10 mouse cellular contexts compared by ENCODE assay signal in the genomic region with DNA sequence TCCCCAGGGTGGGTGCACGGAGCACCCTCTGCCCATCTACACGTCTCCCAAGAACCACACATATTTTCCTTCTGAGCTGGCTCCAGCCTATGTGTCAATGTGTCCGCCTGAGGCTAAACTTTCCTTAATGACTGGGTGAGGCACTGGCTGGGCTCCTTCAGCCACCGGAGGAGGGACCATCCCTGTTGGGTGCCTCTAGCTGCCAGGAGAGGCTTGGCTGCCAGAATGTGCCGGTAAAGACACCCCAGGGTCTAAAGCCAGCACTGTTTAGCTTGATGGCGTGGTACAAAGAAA. TPM values are rescaled to one million over a fixed set of nuclear protein-coding genes. Genes with fewer than 3 reads are reported as not detected.
DNase-seq lines count a peak whose midpoint lies in the region; ATAC-seq and TF ChIP-seq lines count a peak whose summit lies in the region.
"Had no signal": no experiment of that assay in that cellular context is flagged by ENCODE, and none has a peak within 500 bp of the region (broad histone marks: within the 10 kb centered on the region; RNA-seq: fewer than 3 reads in every experiment).

No protein-coding gene starts in this region.

- no peak for TF ChIP-seq POLR2A in bone marrow macrophage, adult 2 months (IDR thresholded peaks at IDR 0.05; ENCODE audit: borderline replicate concordance, low read depth, low read length)

- no peak for ATAC-seq in kidney, embryonic 15.5 days (replicated peaks; ENCODE audit: low FRiP score)
- no peak for ATAC-seq in hindbrain, embryonic 12.5 days (ENCODE audit: low FRiP score)
- no peak for ATAC-seq in midbrain, embryonic 13.5 days

- peaks cover 29% of the 10 kb centered on the region for H3K36me3 ChIP-seq in kidney, embryonic 15.5 days
- H3K36me3 ChIP-seq in hindbrain, embryonic 12.5 days: peaks cover 20% of the 10 kb centered on the region
- H3K36me3 ChIP-seq in midbrain, embryonic 13.5 days: peaks cover 40% of the 10 kb centered on the region

- no peaks in the 10 kb centered on the region for H3K27me3 ChIP-seq in kidney, embryonic 15.5 days
- no peaks in the 10 kb centered on the region for H3K27me3 ChIP-seq in hindbrain, embryonic 12.5 days
- H3K27me3 ChIP-seq in midbrain, embryonic 13.5 days: no peaks in the 10 kb centered on the region

- WGBS in kidney, embryonic 15.5 days: 56% methylated on average over 6 of the region's 6 CpGs
- WGBS in hindbrain, embryonic 12.5 days: 56% methylated on average over 6 of the region's 6 CpGs
- WGBS in midbrain, embryonic 13.5 days: 44% methylated on average over 6 of the region's 6 CpGs

- H3K9me3 ChIP-seq in kidney, embryonic 15.5 days (replicated peaks): no peaks in the 10 kb centered on the region
- H3K9me3 ChIP-seq in hindbrain, embryonic 12.5 days (replicated peaks): no peaks in the 10 kb centered on the region
- H3K9me3 ChIP-seq in midbrain, embryonic 13.5 days: no peaks in the 10 kb centered on the region

- DNase-seq in kidney, adult 8-10 months: no peak
- no peak for DNase-seq in right cerebral cortex, postnatal 36 days (ENCODE audit: low spot score in 2 of 2)
- no peak for DNase-seq in frontal cortex, postnatal 10 days (ENCODE audit: low spot score in 2 of 2)
- DNase-seq in frontal cortex, postnatal 25 days (ENCODE audit: low spot score in 2 of 2): no peak
- DNase-seq: kidney, adult 9 months; spleen, adult 18-20 months had no signal

- peak overlapping the region; percentile 32 for H3K9ac ChIP-seq in kidney, embryonic 15.5 days
- peak overlapping the region; percentile 29; the same call in 1 of the 2 replicates for H3K9ac ChIP-seq in hindbrain, embryonic 12.5 days
- H3K9ac ChIP-seq in midbrain, embryonic 13.5 days (replicated peaks): peak overlapping the region; percentile 84

- peak overlapping the region; percentile 72 for H3K4me3 ChIP-seq in kidney, embryonic 15.5 days (replicated peaks)
- H3K4me3 ChIP-seq in bone marrow macrophage, adult 2 months (ENCODE audit: insufficient read depth, low read length): peak overlapping the region; percentile 78
- peak overlapping the region; percentile 57 for H3K4me3 ChIP-seq in hindbrain, embryonic 12.5 days
- H3K4me3 ChIP-seq in midbrain, embryonic 13.5 days (replicated peaks): peak overlapping the region; percentile 71

- H3K27ac ChIP-seq in kidney, embryonic 15.5 days: no peak overlapping the region
- H3K27ac ChIP-seq in bone marrow macrophage, adult 2 months (ENCODE audit: insufficient read depth, low read depth, low read length): no peak overlapping the region
- H3K27ac ChIP-seq in hindbrain, embryonic 12.5 days: no peak overlapping the region
- H3K27ac ChIP-seq in midbrain, embryonic 13.5 days: no peak overlapping the region

- peak overlapping the region; percentile 72 for H3K4me2 ChIP-seq in kidney, embryonic 15.5 days
- H3K4me2 ChIP-seq in hindbrain, embryonic 12.5 days (replicated peaks): peak overlapping the region; percentile 69
- H3K4me2 ChIP-seq in midbrain, embryonic 13.5 days (replicated peaks): peak overlapping the region; percentile 76

- TF ChIP-seq CTCF in bone marrow macrophage, adult 2 months (IDR thresholded peaks at IDR 0.05; ENCODE audit: low read depth, low read length): no peak

- peaks cover 24% of the 10 kb centered on the region for H3K4me1 ChIP-seq in kidney, embryonic 15.5 days
- peaks cover 27% of the 10 kb centered on the region for H3K4me1 ChIP-seq in bone marrow macrophage, adult 2 months (ENCODE audit: control insufficient read depth, insufficient read depth, low read length)
- H3K4me1 ChIP-seq in hindbrain, embryonic 12.5 days: peaks cover 25% of the 10 kb centered on the region
- peaks cover 28% of the 10 kb centered on the region for H3K4me1 ChIP-seq in midbrain, embryonic 13.5 days (replicated peaks)

RNA-seq across cellular contexts. Expression of a gene that starts 1.4 kb away (rescaled TPM):
- polyA plus RNA-seq in kidney, embryonic 15.5 days (2015; fragmentation: Nextera tagmentation; extraction: Ambion mirVana): 41.2 and 48.5 TPM in 2 replicates
- polyA plus RNA-seq in bone marrow macrophage, adult 2 months (2012; ENCODE audit: insufficient read depth, insufficient read length, missing spikeins): 47.0 and 55.1 TPM in 2 replicates
- polyA plus RNA-seq in hindbrain, embryonic 12.5 days (2016; fragmentation: Nextera tagmentation; extraction: Ambion mirVana): 32.6 and 36.1 TPM in 2 replicates
- 25.0 and 29.4 TPM in 2 replicates for polyA plus RNA-seq in midbrain, embryonic 13.5 days (2015; fragmentation: Nextera tagmentation; extraction: Ambion mirVana)

RNA-seq across cellular contexts. Expression of a gene that starts 13.4 kb away (rescaled TPM):
- polyA plus RNA-seq in kidney, embryonic 15.5 days (2015; fragmentation: Nextera tagmentation; extraction: Ambion mirVana): 4.7 and 5.4 TPM in 2 replicates
- 464 and 487 TPM in 2 replicates for polyA plus RNA-seq in bone marrow macrophage, adult 2 months (2012; ENCODE audit: insufficient read depth, insufficient read length, missing spikeins)
- polyA plus RNA-seq in hindbrain, embryonic 12.5 days (2016; fragmentation: Nextera tagmentation; extraction: Ambion mirVana): 4.2 and 4.6 TPM in 2 replicates
- 1.8 and 3.0 TPM in 2 replicates for polyA plus RNA-seq in midbrain, embryonic 13.5 days (2015; fragmentation: Nextera tagmentation; extraction: Ambion mirVana)

RNA-seq across cellular contexts. Expression of a gene that starts 15.0 kb away (rescaled TPM):
- 307 and 315 TPM in 2 replicates for polyA plus RNA-seq in kidney, embryonic 15.5 days (2015; fragmentation: Nextera tagmentation; extraction: Ambion mirVana)
- 103 and 124 TPM in 2 replicates for polyA plus RNA-seq in bone marrow macrophage, adult 2 months (2012; ENCODE audit: insufficient read depth, insufficient read length, missing spikeins)
- polyA plus RNA-seq in hindbrain, embryonic 12.5 days (2016; fragmentation: Nextera tagmentation; extraction: Ambion mirVana): 274 and 282 TPM in 2 replicates
- 251 and 254 TPM in 2 replicates for polyA plus RNA-seq in midbrain, embryonic 13.5 days (2015; fragmentation: Nextera tagmentation; extraction: Ambion mirVana)

RNA-seq across cellular contexts. Expression of a gene that starts 33.4 kb away (rescaled TPM):
- polyA plus RNA-seq in kidney, embryonic 15.5 days (2015; fragmentation: Nextera tagmentation; extraction: Ambion mirVana): 2.7 and 3.4 TPM in 2 replicates
- 9.3 and 10.3 TPM in 2 replicates for polyA plus RNA-seq in bone marrow macrophage, adult 2 months (2012; ENCODE audit: insufficient read depth, insufficient read length, missing spikeins)
- 2.5 and 4.1 TPM in 2 replicates for polyA plus RNA-seq in hindbrain, embryonic 12.5 days (2016; fragmentation: Nextera tagmentation; extraction: Ambion mirVana)
- 0.48 and 0.54 TPM in 2 replicates for polyA plus RNA-seq in midbrain, embryonic 13.5 days (2015; fragmentation: Nextera tagmentation; extraction: Ambion mirVana)

RNA-seq across cellular contexts. Expression of a gene that starts 49.1 kb away (rescaled TPM):
- 0.10 and 0.13 TPM in 2 replicates for polyA plus RNA-seq in kidney, embryonic 15.5 days (2015; fragmentation: Nextera tagmentation; extraction: Ambion mirVana)
- polyA plus RNA-seq in bone marrow macrophage, adult 2 months (2012; ENCODE audit: insufficient read depth, insufficient read length, missing spikeins): 0.19 TPM in 1 of 2 replicates, not detected in the other
- 0.28 and 0.30 TPM in 2 replicates for polyA plus RNA-seq in hindbrain, embryonic 12.5 days (2016; fragmentation: Nextera tagmentation; extraction: Ambion mirVana)
- polyA plus RNA-seq in midbrain, embryonic 13.5 days (2015; fragmentation: Nextera tagmentation; extraction: Ambion mirVana): not detected in 2 replicates

Comparison
In these comparisons a context has a peak if more than half of its experiments do, and no peak if none do; other contexts are left out.
1. H3K9ac ChIP-seq: peak in every context shown above with its lines; median percentile 84 in midbrain, embryonic 13.5 days; 32 in kidney, embryonic 15.5 days; 29 in hindbrain, embryonic 12.5 days.
2. RNA of a gene that starts 13.4 kb away (polyA plus RNA-seq): 464 to 487 TPM in bone marrow macrophage, adult 2 months; 4.7 to 5.4 TPM in kidney, embryonic 15.5 days, 4.2 to 4.6 TPM in hindbrain, embryonic 12.5 days and 1.8 to 3.0 TPM in midbrain, embryonic 13.5 days; every median in the first group is over 10 times any median in the second.
3. Peak in every context shown above with its lines, with median percentiles within 50 percentile points of each other: H3K4me2 ChIP-seq and H3K4me3 ChIP-seq.